Mouse (Mus musculus): ENCODE data around the gene Sorcs2. TPM values are rescaled to one million over a fixed set of nuclear protein-coding genes. Genes with fewer than 3 reads are reported as not detected.

Gene Sorcs2
- total and polyA plus RNA-seq, 2 experiments = 0.09 to 0.12 TPM

- TF ChIP-seq CTCF (IDR thresholded peaks at IDR 0.05; ENCODE audit: low read depth, low read length) = no peak
- TF ChIP-seq POLR2A (IDR thresholded peaks at IDR 0.05; ENCODE audit: extremely low read depth, insufficient read depth, low read length) = no peak
- no peaks in the 10 kb centered on the region for H3K79me2 ChIP-seq (ENCODE audit: control insufficient read depth, insufficient read depth, low read length)
- H3K9ac ChIP-seq (ENCODE audit: low read depth, low read length) = no peak overlapping the region
- WGBS = 73% methylated on average over 8 of the region's 8 CpGs
- no peaks in the 10 kb centered on the region for H3K36me3 ChIP-seq (ENCODE audit: control insufficient read depth, insufficient read depth, low read length)
- no peak overlapping the region for H3K27ac ChIP-seq (replicated peaks; ENCODE audit: insufficient read depth, low read depth, low read length)
- H3K4me3 ChIP-seq (ENCODE audit: insufficient read depth, low read depth, low read length) = no peak overlapping the region
- H3K4me1 ChIP-seq (ENCODE audit: control insufficient read depth, insufficient read depth, low read length) = peaks cover 2% of the 10 kb centered on the region; the same call in 1 of the 2 replicates
- H3K27me3 ChIP-seq (ENCODE audit: control insufficient read depth, insufficient read depth, low read length) = no peaks in the 10 kb centered on the region
- no peak for DNase-seq (ENCODE audit: extremely low read depth, low read depth, low spot score)
These were observed 246.9 kb downstream of the Sorcs2 start for GRCm38 (mm10) chr5:36151086-36151485.

GRCm38 (mm10) chr5:36149098-36149497 is 248.8 kb downstream of the Sorcs2 start:
- Histone ChIP-seq H3K36me3 (ENCODE audit: control insufficient read depth, insufficient read depth, low read length) (no peaks in the 10 kb centered on the region), H3K4me1 (ENCODE audit: control insufficient read depth, insufficient read depth, low read length) (peaks cover 2% of the 10 kb centered on the region; the same call in 1 of the 2 replicates), H3K9ac (ENCODE audit: low read depth, low read length) (no peak overlapping the region), H3K27ac (replicated peaks; ENCODE audit: insufficient read depth, low read depth, low read length) (no peak overlapping the region), H3K4me3 (ENCODE audit: insufficient read depth, low read depth, low read length) (no peak overlapping the region), H3K79me2 (ENCODE audit: control insufficient read depth, insufficient read depth, low read length) (no peaks in the 10 kb centered on the region), H3K27me3 (ENCODE audit: control insufficient read depth, insufficient read depth, low read length) (no peaks in the 10 kb centered on the region)
- 62% methylated on average over 8 of the region's 8 CpGs for WGBS
- TF ChIP-seq POLR2A (IDR thresholded peaks at IDR 0.05; ENCODE audit: extremely low read depth, insufficient read depth, low read length) (no peak), CTCF (IDR thresholded peaks at IDR 0.05; ENCODE audit: low read depth, low read length) (peak; percentile 61)
- DNase-seq (ENCODE audit: extremely low read depth, low read depth, low spot score) = no peak

DNA sequence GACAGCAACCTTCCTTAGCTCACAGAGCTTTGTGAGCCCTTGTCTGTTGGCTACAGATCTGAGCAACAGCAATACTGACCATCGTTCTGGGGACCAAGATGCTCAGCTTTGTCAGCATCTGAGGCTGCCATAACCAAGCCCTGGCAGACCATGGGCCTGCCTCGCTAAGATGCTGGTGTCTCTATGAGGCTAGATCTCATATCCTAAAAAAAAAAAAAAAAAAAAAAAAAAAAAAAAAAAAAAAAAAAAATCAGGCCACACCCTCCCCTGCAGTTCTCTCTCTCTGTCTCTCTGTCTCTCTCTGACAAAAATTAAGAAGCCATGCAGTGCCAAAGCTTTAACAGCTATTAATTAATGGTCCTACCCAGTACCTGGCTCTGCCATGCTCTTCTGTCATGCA is 251.3 kb downstream of the Sorcs2 start:
- no peaks in the 10 kb centered on the region for H3K27me3 ChIP-seq (ENCODE audit: control insufficient read depth, insufficient read depth, low read length)
- no peak overlapping the region for H3K4me3 ChIP-seq (ENCODE audit: insufficient read depth, low read depth, low read length)
- no peaks in the 10 kb centered on the region for H3K79me2 ChIP-seq (ENCODE audit: control insufficient read depth, insufficient read depth, low read length)
- TF ChIP-seq CTCF (IDR thresholded peaks at IDR 0.05; ENCODE audit: low read depth, low read length) = no peak
- TF ChIP-seq POLR2A (IDR thresholded peaks at IDR 0.05; ENCODE audit: extremely low read depth, insufficient read depth, low read length) = no peak
- no peak overlapping the region for H3K9ac ChIP-seq (ENCODE audit: low read depth, low read length)
- no peaks in the 10 kb centered on the region for H3K4me1 ChIP-seq (ENCODE audit: control insufficient read depth, insufficient read depth, low read length)
- H3K36me3 ChIP-seq (ENCODE audit: control insufficient read depth, insufficient read depth, low read length) = no peaks in the 10 kb centered on the region
- WGBS = 73% methylated on average over 2 of the region's 2 CpGs
- no peak for DNase-seq (ENCODE audit: extremely low read depth, low read depth, low spot score)
- no peak overlapping the region for H3K27ac ChIP-seq (replicated peaks; ENCODE audit: insufficient read depth, low read depth, low read length)

DNA sequence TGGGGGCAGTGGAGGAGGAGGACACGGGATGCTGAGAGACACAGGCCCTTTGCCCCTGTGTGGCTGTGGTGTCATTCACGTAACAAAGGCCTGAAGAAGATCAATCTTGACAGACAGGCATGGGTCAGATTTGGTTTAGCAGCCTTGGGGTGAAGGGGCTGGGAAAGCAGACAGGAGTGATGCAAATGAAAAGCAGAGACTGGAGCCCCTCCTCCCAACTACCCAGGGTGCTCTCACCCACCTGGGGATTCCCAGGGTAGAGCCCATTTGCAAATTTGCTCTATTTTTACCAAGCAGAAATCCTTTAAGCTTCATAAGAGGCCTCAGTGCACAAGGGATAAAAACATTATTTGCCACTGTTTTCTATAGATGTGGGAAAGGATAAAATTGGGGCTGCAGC is 253.4 kb downstream of the Sorcs2 start:
- no peaks in the 10 kb centered on the region for H3K36me3 ChIP-seq (ENCODE audit: control insufficient read depth, insufficient read depth, low read length)
- no peak overlapping the region for H3K4me3 ChIP-seq (ENCODE audit: insufficient read depth, low read depth, low read length)
- WGBS = 60% methylated on average over 2 of the region's 2 CpGs
- no peaks in the 10 kb centered on the region for H3K79me2 ChIP-seq (ENCODE audit: control insufficient read depth, insufficient read depth, low read length)
- no peak for DNase-seq (ENCODE audit: extremely low read depth, low read depth, low spot score)
- H3K9ac ChIP-seq (ENCODE audit: low read depth, low read length) = no peak overlapping the region
- no peaks in the 10 kb centered on the region for H3K4me1 ChIP-seq (ENCODE audit: control insufficient read depth, insufficient read depth, low read length)
- no peak overlapping the region for H3K27ac ChIP-seq (replicated peaks; ENCODE audit: insufficient read depth, low read depth, low read length)
- no peak for TF ChIP-seq POLR2A (IDR thresholded peaks at IDR 0.05; ENCODE audit: extremely low read depth, insufficient read depth, low read length)
- no peaks in the 10 kb centered on the region for H3K27me3 ChIP-seq (ENCODE audit: control insufficient read depth, insufficient read depth, low read length)

DNA sequence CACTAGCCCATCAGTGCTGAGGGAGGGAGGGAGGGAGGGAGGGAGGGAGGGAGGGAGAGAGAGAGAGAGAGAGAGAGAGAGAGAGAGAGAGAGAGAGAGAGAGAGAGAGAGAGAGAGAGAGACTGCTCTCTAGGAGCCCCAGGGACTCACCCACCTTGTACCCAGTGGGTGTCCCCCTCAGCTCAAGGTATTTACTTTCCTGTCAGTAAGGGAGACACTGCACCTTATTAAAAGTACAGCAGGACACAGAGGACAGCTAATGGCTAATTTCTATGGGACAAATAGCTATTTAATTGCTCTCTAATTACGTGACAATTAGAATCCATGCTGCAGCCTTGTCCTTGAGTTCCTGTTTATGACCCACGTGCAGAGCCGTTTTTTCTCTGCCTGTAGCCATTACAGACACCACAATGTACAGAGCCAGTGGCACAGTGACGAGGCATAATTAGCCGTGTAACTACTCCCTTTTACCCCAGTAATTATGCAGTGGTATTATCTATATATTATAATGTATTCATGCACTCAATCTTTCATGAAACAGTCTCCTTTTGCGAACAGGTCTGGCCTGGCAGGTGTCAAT is 256.2 kb downstream of the Sorcs2 start:
- Histone ChIP-seq H3K27me3 (ENCODE audit: control insufficient read depth, insufficient read depth, low read length) (no peaks in the 10 kb centered on the region), H3K4me3 (ENCODE audit: insufficient read depth, low read depth, low read length) (no peak overlapping the region), H3K79me2 (ENCODE audit: control insufficient read depth, insufficient read depth, low read length) (no peaks in the 10 kb centered on the region), H3K9ac (ENCODE audit: low read depth, low read length) (no peak overlapping the region), H3K36me3 (ENCODE audit: control insufficient read depth, insufficient read depth, low read length) (no peaks in the 10 kb centered on the region), H3K4me1 (ENCODE audit: control insufficient read depth, insufficient read depth, low read length) (no peaks in the 10 kb centered on the region), H3K27ac (replicated peaks; ENCODE audit: insufficient read depth, low read depth, low read length) (no peak overlapping the region)
- 78% methylated on average over 6 of the region's 6 CpGs for WGBS
- TF ChIP-seq POLR2A (IDR thresholded peaks at IDR 0.05; ENCODE audit: extremely low read depth, insufficient read depth, low read length) = no peak
- no peak for TF ChIP-seq CTCF (IDR thresholded peaks at IDR 0.05; ENCODE audit: low read depth, low read length)
- DNase-seq (ENCODE audit: extremely low read depth, low read depth, low spot score) = no peak

GRCm38 (mm10) chr5:36141112-36141511 is 256.8 kb downstream of the Sorcs2 start:
- TF ChIP-seq POLR2A (IDR thresholded peaks at IDR 0.05; ENCODE audit: extremely low read depth, insufficient read depth, low read length) = no peak
- peak; percentile 54 for TF ChIP-seq CTCF (IDR thresholded peaks at IDR 0.05; ENCODE audit: low read depth, low read length)
- DNase-seq (ENCODE audit: extremely low read depth, low read depth, low spot score) = peak; percentile 21
- Histone ChIP-seq H3K27me3 (ENCODE audit: control insufficient read depth, insufficient read depth, low read length) (no peaks in the 10 kb centered on the region), H3K4me3 (ENCODE audit: insufficient read depth, low read depth, low read length) (no peak overlapping the region), H3K36me3 (ENCODE audit: control insufficient read depth, insufficient read depth, low read length) (no peaks in the 10 kb centered on the region), H3K27ac (replicated peaks; ENCODE audit: insufficient read depth, low read depth, low read length) (no peak overlapping the region), H3K9ac (ENCODE audit: low read depth, low read length) (no peak overlapping the region), H3K4me1 (ENCODE audit: control insufficient read depth, insufficient read depth, low read length) (no peaks in the 10 kb centered on the region), H3K79me2 (ENCODE audit: control insufficient read depth, insufficient read depth, low read length) (no peaks in the 10 kb centered on the region)
- WGBS = 92% methylated on average over 4 of the region's 4 CpGs

Measured in liver, adult 2 months (tissue).